Mouse (Mus musculus): ENCODE data around the gene Gm4131. TPM values are rescaled to one million over a fixed set of nuclear protein-coding genes. Genes with fewer than 3 reads are reported as not detected.

The Gm4131 gene
- polyA plus RNA-seq, 1 experiment: not detected

GRCm38 (mm10) chr14:62417501-62417900 lies 149.2 kb downstream of the Gm4131 start:
- H3K27me3 ChIP-seq (ENCODE audit: control insufficient read depth, insufficient read depth, insufficient read length): peaks cover 31% of the 10 kb centered on the region
- H3K36me3 ChIP-seq (ENCODE audit: control insufficient read depth, insufficient read depth): no peaks in the 10 kb centered on the region
- H3K79me2 ChIP-seq (ENCODE audit: control insufficient read depth, insufficient read depth): no peaks in the 10 kb centered on the region
- no peak overlapping the region for H3K4me2 ChIP-seq (ENCODE audit: low read depth)
- TF ChIP-seq SRF (IDR thresholded peaks at IDR 0.05; ENCODE audit: control insufficient read depth, insufficient read length, low read depth) (no peak), REST (IDR thresholded peaks at IDR 0.05; ENCODE audit: insufficient read depth, insufficient read length) (no peak), POLR2AphosphoS2 (IDR thresholded peaks at IDR 0.05; ENCODE audit: insufficient read length, low read depth) (no peak), E2F4 (IDR thresholded peaks at IDR 0.05; ENCODE audit: insufficient read depth) (no peak), CEBPB (IDR thresholded peaks at IDR 0.05; ENCODE audit: insufficient read depth, poor library complexity, severe bottlenecking) (no peak), TCF3 (IDR thresholded peaks at IDR 0.05; ENCODE audit: insufficient read length, low read depth) (no peak), TCF12 (IDR thresholded peaks at IDR 0.05; ENCODE audit: insufficient read depth, poor library complexity, severe bottlenecking) (no peak), POLR2A (IDR thresholded peaks at IDR 0.05; ENCODE audit: insufficient read length, low read depth) (no peak), USF1 (IDR thresholded peaks at IDR 0.05; ENCODE audit: low read depth) (no peak), MYOG (IDR thresholded peaks at IDR 0.05; ENCODE audit: control insufficient read depth in 1 of 3, insufficient read depth in 1 of 3, insufficient read length in 2 of 3, low read depth in 2 of 3) (no peak), MYOD1 (IDR thresholded peaks at IDR 0.05; ENCODE audit: control insufficient read depth in 1 of 3, insufficient read length in 2 of 3, low read depth in 2 of 3) (no peak), MAX (IDR thresholded peaks at IDR 0.05; ENCODE audit: low read depth) (no peak)
- no peak overlapping the region for H3K4me3 ChIP-seq
- H3ac ChIP-seq (ENCODE audit: control insufficient read depth, insufficient read length): no peak overlapping the region

- TF ChIP-seq MAX (IDR thresholded peaks at IDR 0.05; ENCODE audit: low read depth) (no peak), SRF (IDR thresholded peaks at IDR 0.05; ENCODE audit: control insufficient read depth, insufficient read length, low read depth) (no peak), E2F4 (IDR thresholded peaks at IDR 0.05; ENCODE audit: insufficient read depth) (no peak), USF1 (IDR thresholded peaks at IDR 0.05; ENCODE audit: low read depth) (no peak), TCF12 (IDR thresholded peaks at IDR 0.05; ENCODE audit: insufficient read depth, poor library complexity, severe bottlenecking) (no peak)
- H3K4me2 ChIP-seq (ENCODE audit: low read depth): no peak overlapping the region
- H3K36me3 ChIP-seq (ENCODE audit: control insufficient read depth, insufficient read depth): no peaks in the 10 kb centered on the region
These were observed 150.0 kb downstream of the Gm4131 start for GRCm38 (mm10) chr14:62416742-62417134.

GRCm38 (mm10) chr14:62416007-62416741 lies 150.5 kb downstream of the Gm4131 start:
- Histone ChIP-seq H3K4me3 (no peak overlapping the region), H3ac (ENCODE audit: control insufficient read depth, insufficient read length) (no peak overlapping the region), H3K79me2 (ENCODE audit: control insufficient read depth, insufficient read depth) (no peaks in the 10 kb centered on the region), H3K4me2 (ENCODE audit: low read depth) (no peak overlapping the region), H3K27me3 (ENCODE audit: control insufficient read depth, insufficient read depth, insufficient read length) (peaks cover 24% of the 10 kb centered on the region), H3K36me3 (ENCODE audit: control insufficient read depth, insufficient read depth) (no peaks in the 10 kb centered on the region)
- TF ChIP-seq TCF3 (IDR thresholded peaks at IDR 0.05; ENCODE audit: insufficient read length, low read depth) (no peak), POLR2AphosphoS2 (IDR thresholded peaks at IDR 0.05; ENCODE audit: insufficient read length, low read depth) (no peak), POLR2A (IDR thresholded peaks at IDR 0.05; ENCODE audit: insufficient read length, low read depth) (no peak), E2F4 (IDR thresholded peaks at IDR 0.05; ENCODE audit: insufficient read depth) (no peak), USF1 (IDR thresholded peaks at IDR 0.05; ENCODE audit: low read depth) (no peak), MAX (IDR thresholded peaks at IDR 0.05; ENCODE audit: low read depth) (no peak), TCF12 (IDR thresholded peaks at IDR 0.05; ENCODE audit: insufficient read depth, poor library complexity, severe bottlenecking) (no peak), SRF (IDR thresholded peaks at IDR 0.05; ENCODE audit: control insufficient read depth, insufficient read length, low read depth) (no peak), CEBPB (IDR thresholded peaks at IDR 0.05; ENCODE audit: insufficient read depth, poor library complexity, severe bottlenecking) (no peak), MYOG (IDR thresholded peaks at IDR 0.05; ENCODE audit: control insufficient read depth in 1 of 3, insufficient read depth in 1 of 3, insufficient read length in 2 of 3, low read depth in 2 of 3) (no peak), MYOD1 (IDR thresholded peaks at IDR 0.05; ENCODE audit: control insufficient read depth in 1 of 3, insufficient read length in 2 of 3, low read depth in 2 of 3) (no peak), REST (IDR thresholded peaks at IDR 0.05; ENCODE audit: insufficient read depth, insufficient read length) (no peak)

More at GRCm38 (mm10) chr14:62416742-62417134, 150.0 kb downstream of the Gm4131 start:
- H3K27me3 ChIP-seq (ENCODE audit: control insufficient read depth, insufficient read depth, insufficient read length): peaks cover 30% of the 10 kb centered on the region
- no peak overlapping the region for H3K4me3 ChIP-seq
- no peaks in the 10 kb centered on the region for H3K79me2 ChIP-seq (ENCODE audit: control insufficient read depth, insufficient read depth)
- no peak overlapping the region for H3ac ChIP-seq (ENCODE audit: control insufficient read depth, insufficient read length)

Other genes starting within 250 kb of the Gm4131 start
- gene Gucy1b2, start 110.6 kb downstream of the Gm4131 start, polyA plus RNA-seq (2012; fragmentation: generic; extraction: Trizol): not detected
- gene Fam124a, start 11.2 kb downstream of the Gm4131 start, polyA plus RNA-seq (2012; fragmentation: generic; extraction: Trizol): 0.06 TPM
- not detected for gene Serpine3, start 96.7 kb upstream of the Gm4131 start, polyA plus RNA-seq (2012; fragmentation: generic; extraction: Trizol)
- gene Ints6, start 194.2 kb upstream of the Gm4131 start, polyA plus RNA-seq (2012; fragmentation: generic; extraction: Trizol): 7.2 TPM

All from myocyte (in vitro differentiated cells).